Mouse (Mus musculus): ENCODE data around the gene Irf5. TPM values are rescaled to one million over a fixed set of nuclear protein-coding genes. Genes with fewer than 3 reads are reported as not detected.
"Not testable (repeated sequence)": the region's sequence is repeated elsewhere in the genome, so short reads cannot be mapped to it uniquely, and the experiment has no call there.

Irf5 gene
- polyA plus RNA-seq, 2 experiments = 5.7 to 6.8 TPM

GRCm38 (mm10) chr6:29552526-29552925 lies 26.1 kb downstream of the Irf5 start:
- Histone ChIP-seq H3K4me2 (ENCODE audit: low read depth) (no peak overlapping the region), H3K9me3 (ENCODE audit: control insufficient read depth, low read length) (no peaks in the 10 kb centered on the region), H3K9ac (replicated peaks) (no peak overlapping the region), H3K4me3 (ENCODE audit: insufficient read depth in 1 of 2, low read depth in 2 of 2, low read length in 2 of 2) (no peak overlapping the region), H3K4me1 (replicated peaks; ENCODE audit: control insufficient read depth in 2 of 2, insufficient read depth in 2 of 2, low read length in 1 of 2) (no peaks in the 10 kb centered on the region), H3K27ac (no peak overlapping the region), H3K36me3 (replicated peaks; ENCODE audit: control insufficient read depth, insufficient read depth, low read depth) (peaks cover 59% of the 10 kb centered on the region), H3K27me3 (ENCODE audit: control insufficient read depth, insufficient read depth, low read length) (no peaks in the 10 kb centered on the region)
- WGBS (ENCODE audit: insufficient replicate concordance) = 78% methylated on average over 2 of the region's 2 CpGs
- no peak for TF ChIP-seq CTCF (IDR thresholded peaks at IDR 0.05; ENCODE audit: low read depth)
- no peak for TF ChIP-seq EP300 (IDR thresholded peaks at IDR 0.05; ENCODE audit: low read depth)
- no peak for DNase-seq (ENCODE audit: low read depth in 3 of 3, low spot score in 3 of 3)
- ATAC-seq (ENCODE audit: insufficient read depth) = no peak

- Histone ChIP-seq H3K4me1 (replicated peaks; ENCODE audit: control insufficient read depth in 2 of 2, insufficient read depth in 2 of 2, low read length in 1 of 2) (no peaks in the 10 kb centered on the region), H3K36me3 (replicated peaks; ENCODE audit: control insufficient read depth, insufficient read depth, low read depth) (peaks cover 58% of the 10 kb centered on the region), H3K27me3 (ENCODE audit: control insufficient read depth, insufficient read depth, low read length) (no peaks in the 10 kb centered on the region), H3K4me2 (ENCODE audit: low read depth) (no peak overlapping the region), H3K9ac (replicated peaks) (no peak overlapping the region), H3K4me3 (ENCODE audit: insufficient read depth in 1 of 2, low read depth in 2 of 2, low read length in 2 of 2) (no peak overlapping the region), H3K9me3 (ENCODE audit: control insufficient read depth, low read length) (no peaks in the 10 kb centered on the region), H3K27ac (no peak overlapping the region)
- TF ChIP-seq CTCF (IDR thresholded peaks at IDR 0.05; ENCODE audit: low read depth) (no peak), EP300 (IDR thresholded peaks at IDR 0.05; ENCODE audit: low read depth) (no peak)
- 71% methylated on average over 2 of the region's 2 CpGs for WGBS (ENCODE audit: insufficient replicate concordance)
- DNase-seq (ENCODE audit: low read depth in 3 of 3, low spot score in 3 of 3) (no peak), ATAC-seq (ENCODE audit: insufficient read depth) (no peak)
Observed at GRCm38 (mm10) chr6:29557112-29557511, 30.7 kb downstream of the Irf5 start.

- not testable (repeated sequence) for H3K4me1 ChIP-seq (replicated peaks; ENCODE audit: control insufficient read depth in 2 of 2, insufficient read depth in 2 of 2, low read length in 1 of 2); H3K9me3 ChIP-seq (ENCODE audit: control insufficient read depth, low read length); DNase-seq (ENCODE audit: low read depth in 3 of 3, low spot score in 3 of 3); ATAC-seq (ENCODE audit: insufficient read depth); H3K27me3 ChIP-seq (ENCODE audit: control insufficient read depth, insufficient read depth, low read length); H3K4me2 ChIP-seq (ENCODE audit: low read depth); H3K27ac ChIP-seq; H3K4me3 ChIP-seq (ENCODE audit: insufficient read depth in 1 of 2, low read depth in 2 of 2, low read length in 2 of 2); H3K9ac ChIP-seq (replicated peaks)
- 78% methylated on average over 3 of the region's 3 CpGs for WGBS (ENCODE audit: insufficient replicate concordance)
- peaks cover 47% of the 10 kb centered on the region for H3K36me3 ChIP-seq (replicated peaks; ENCODE audit: control insufficient read depth, insufficient read depth, low read depth)
- peak; percentile 18; the same call in 1 of the 2 replicates for TF ChIP-seq CTCF (IDR thresholded peaks at IDR 0.05; ENCODE audit: low read depth)
Observed at GRCm38 (mm10) chr6:29576388-29576787, 50.0 kb downstream of the Irf5 start.

GRCm38 (mm10) chr6:29580770-29581169 lies 54.3 kb downstream of the Irf5 start:
- no peak overlapping the region for H3K4me3 ChIP-seq (ENCODE audit: insufficient read depth in 1 of 2, low read depth in 2 of 2, low read length in 2 of 2)
- TF ChIP-seq CTCF (IDR thresholded peaks at IDR 0.05; ENCODE audit: low read depth) (no peak), EP300 (IDR thresholded peaks at IDR 0.05; ENCODE audit: low read depth) (peak; percentile 43)
- no peaks in the 10 kb centered on the region for H3K4me1 ChIP-seq (replicated peaks; ENCODE audit: control insufficient read depth in 2 of 2, insufficient read depth in 2 of 2, low read length in 1 of 2)
- ATAC-seq (ENCODE audit: insufficient read depth) (no peak), DNase-seq (ENCODE audit: low read depth in 3 of 3, low spot score in 3 of 3) (no peak)
- H3K4me2 ChIP-seq (ENCODE audit: low read depth) = no peak overlapping the region
- WGBS (ENCODE audit: insufficient replicate concordance) = 16% methylated on average over 1 of the region's 1 CpGs
- H3K27ac ChIP-seq = no peak overlapping the region
- no peaks in the 10 kb centered on the region for H3K27me3 ChIP-seq (ENCODE audit: control insufficient read depth, insufficient read depth, low read length)
- H3K36me3 ChIP-seq (replicated peaks; ENCODE audit: control insufficient read depth, insufficient read depth, low read depth) = peaks cover 35% of the 10 kb centered on the region
- H3K9ac ChIP-seq (replicated peaks) = no peak overlapping the region
- H3K9me3 ChIP-seq (ENCODE audit: control insufficient read depth, low read length) = peaks cover 2% of the 10 kb centered on the region; the same call in 1 of the 2 replicates

GRCm38 (mm10) chr6:29581202-29581601 lies 54.8 kb downstream of the Irf5 start:
- TF ChIP-seq EP300 (IDR thresholded peaks at IDR 0.05; ENCODE audit: low read depth) = no peak
- TF ChIP-seq CTCF (IDR thresholded peaks at IDR 0.05; ENCODE audit: low read depth) = no peak
- ATAC-seq (ENCODE audit: insufficient read depth) = no peak

More at GRCm38 (mm10) chr6:29581202-29581601, 54.8 kb downstream of the Irf5 start:
- no peaks in the 10 kb centered on the region for H3K4me1 ChIP-seq (replicated peaks; ENCODE audit: control insufficient read depth in 2 of 2, insufficient read depth in 2 of 2, low read length in 1 of 2)
- DNase-seq (ENCODE audit: low read depth in 3 of 3, low spot score in 3 of 3) = no peak
- no peak overlapping the region for H3K4me2 ChIP-seq (ENCODE audit: low read depth)
- H3K27ac ChIP-seq = no peak overlapping the region
- H3K9ac ChIP-seq (replicated peaks) = no peak overlapping the region
- H3K27me3 ChIP-seq (ENCODE audit: control insufficient read depth, insufficient read depth, low read length) = no peaks in the 10 kb centered on the region
- 83% methylated on average over 3 of the region's 3 CpGs for WGBS (ENCODE audit: insufficient replicate concordance)
- H3K4me3 ChIP-seq (ENCODE audit: insufficient read depth in 1 of 2, low read depth in 2 of 2, low read length in 2 of 2) = no peak overlapping the region
- H3K9me3 ChIP-seq (ENCODE audit: control insufficient read depth, low read length) = peaks cover 2% of the 10 kb centered on the region; the same call in 1 of the 2 replicates
- peaks cover 39% of the 10 kb centered on the region for H3K36me3 ChIP-seq (replicated peaks; ENCODE audit: control insufficient read depth, insufficient read depth, low read depth)

Other genes starting within 250 kb of the Irf5 start
- gene Fam71f2, start 247.0 kb upstream of the Irf5 start, polyA plus RNA-seq (2012; rRNA removed) = 0.17 and 0.23 TPM in 2 replicates
- not detected in 2 replicates for gene Fam71f2, start 247.0 kb upstream of the Irf5 start, polyA plus RNA-seq (2014; fragmentation: Nextera tagmentation; extraction: Ambion mirVana)
- gene Fam71f1, start 207.5 kb upstream of the Irf5 start, polyA plus RNA-seq (2012; rRNA removed) = not detected in 2 replicates
- not detected in 2 replicates for gene Fam71f1, start 207.5 kb upstream of the Irf5 start, polyA plus RNA-seq (2014; fragmentation: Nextera tagmentation; extraction: Ambion mirVana)
- 40.1 and 49.1 TPM in 2 replicates for gene Calu, start 178.6 kb upstream of the Irf5 start, polyA plus RNA-seq (2012; rRNA removed)
- gene Calu, start 178.6 kb upstream of the Irf5 start, polyA plus RNA-seq (2014; fragmentation: Nextera tagmentation; extraction: Ambion mirVana) = 93.5 and 97.1 TPM in 2 replicates
- not detected in 2 replicates for gene Opn1sw, start 138.2 kb upstream of the Irf5 start, polyA plus RNA-seq (2012; rRNA removed)
- 0.06 TPM in 1 of 2 replicates, not detected in the other for gene Opn1sw, start 138.2 kb upstream of the Irf5 start, polyA plus RNA-seq (2014; fragmentation: Nextera tagmentation; extraction: Ambion mirVana)
- 0.17 and 0.37 TPM in 2 replicates for gene Ccdc136, start 130.3 kb upstream of the Irf5 start, polyA plus RNA-seq (2012; rRNA removed)
- 0.09 and 0.27 TPM in 2 replicates for gene Ccdc136, start 130.3 kb upstream of the Irf5 start, polyA plus RNA-seq (2014; fragmentation: Nextera tagmentation; extraction: Ambion mirVana)
- gene Flnc, start 93.4 kb upstream of the Irf5 start, polyA plus RNA-seq (2012; rRNA removed) = 0.23 and 0.30 TPM in 2 replicates
- gene Flnc, start 93.4 kb upstream of the Irf5 start, polyA plus RNA-seq (2014; fragmentation: Nextera tagmentation; extraction: Ambion mirVana) = 0.14 and 0.33 TPM in 2 replicates
- 107 and 111 TPM in 2 replicates for gene Atp6v1f, start 58.9 kb upstream of the Irf5 start, polyA plus RNA-seq (2012; rRNA removed)
- 137 and 139 TPM in 2 replicates for gene Atp6v1f, start 58.9 kb upstream of the Irf5 start, polyA plus RNA-seq (2014; fragmentation: Nextera tagmentation; extraction: Ambion mirVana)
- 0.11 TPM in 1 of 2 replicates, not detected in the other for gene Atp6v1fnb, start 55.2 kb upstream of the Irf5 start, polyA plus RNA-seq (2012; rRNA removed)
- not detected in 2 replicates for gene Atp6v1fnb, start 55.2 kb upstream of the Irf5 start, polyA plus RNA-seq (2014; fragmentation: Nextera tagmentation; extraction: Ambion mirVana)
- gene Kcp, start 18.7 kb upstream of the Irf5 start, polyA plus RNA-seq (2012; rRNA removed) = 2.0 and 2.6 TPM in 2 replicates
- gene Kcp, start 18.7 kb upstream of the Irf5 start, polyA plus RNA-seq (2014; fragmentation: Nextera tagmentation; extraction: Ambion mirVana) = 0.67 and 1.2 TPM in 2 replicates
- 20.6 and 27.8 TPM in 2 replicates for gene Tnpo3, start 83.3 kb downstream of the Irf5 start, polyA plus RNA-seq (2012; rRNA removed)
- gene Tnpo3, start 83.3 kb downstream of the Irf5 start, polyA plus RNA-seq (2014; fragmentation: Nextera tagmentation; extraction: Ambion mirVana) = 30.5 and 36.4 TPM in 2 replicates
- 97.2 and 108 TPM in 2 replicates for gene Tspan33, start 167.6 kb downstream of the Irf5 start, polyA plus RNA-seq (2012; rRNA removed)
- gene Tspan33, start 167.6 kb downstream of the Irf5 start, polyA plus RNA-seq (2014; fragmentation: Nextera tagmentation; extraction: Ambion mirVana) = 76.1 and 96.6 TPM in 2 replicates
- 5.0 and 5.5 TPM in 2 replicates for gene Smo, start 208.9 kb downstream of the Irf5 start, polyA plus RNA-seq (2012; rRNA removed)
- gene Smo, start 208.9 kb downstream of the Irf5 start, polyA plus RNA-seq (2014; fragmentation: Nextera tagmentation; extraction: Ambion mirVana) = 2.2 and 2.6 TPM in 2 replicates
- gene Ahcyl2, start 241.4 kb downstream of the Irf5 start, polyA plus RNA-seq (2012; rRNA removed) = 3.5 and 4.2 TPM in 2 replicates
- gene Ahcyl2, start 241.4 kb downstream of the Irf5 start, polyA plus RNA-seq (2014; fragmentation: Nextera tagmentation; extraction: Ambion mirVana) = 3.2 and 3.9 TPM in 2 replicates

Data from liver, embryonic 14.5 days (tissue).